Mouse (Mus musculus): ENCODE results near the gene Tbl1xr1. TPM values are rescaled to one million over a fixed set of nuclear protein-coding genes. Genes with fewer than 3 reads are reported as not detected.

The Tbl1xr1 gene
- total RNA-seq, 4 experiments from 2014 or later, result 75.9 to 90.5 (median 82.2) TPM

DNA sequence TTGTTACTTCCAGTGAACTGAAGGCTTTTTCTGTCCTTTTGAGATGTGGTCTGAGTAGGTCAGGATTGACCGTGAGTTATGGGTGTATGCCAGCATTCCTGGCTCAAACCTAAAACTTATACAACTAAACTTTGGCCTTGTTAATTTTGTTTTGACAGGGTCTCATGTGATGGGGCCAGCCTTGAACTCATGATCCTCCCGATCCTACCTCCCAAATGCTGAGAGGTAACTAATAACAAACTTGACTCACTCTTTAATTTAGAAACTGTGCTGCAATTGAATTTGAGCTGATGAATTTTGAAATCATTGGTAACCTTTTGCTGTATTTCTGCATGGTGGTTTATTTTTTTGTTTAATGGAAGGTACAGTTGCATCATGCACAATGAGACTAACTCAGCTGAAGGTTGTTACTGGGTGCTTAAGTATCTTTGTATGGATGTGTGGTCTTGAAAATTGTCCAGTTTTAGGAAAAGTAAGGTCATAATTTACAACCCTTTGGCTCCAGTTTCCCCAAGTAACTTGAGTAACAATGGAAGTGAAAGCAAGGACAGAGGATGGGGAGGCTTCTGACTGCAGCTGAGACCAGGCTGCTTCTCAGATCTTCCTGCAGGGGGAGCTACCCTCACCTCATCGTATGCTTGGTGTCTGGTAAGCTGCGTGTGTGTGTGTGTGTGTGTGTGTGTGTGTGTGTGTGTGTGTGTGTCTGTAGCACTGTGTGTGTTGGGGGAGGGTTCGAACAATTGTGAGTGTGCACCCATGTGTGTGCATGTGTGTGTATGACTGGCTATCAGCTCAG lies 66.6 kb downstream of the Tbl1xr1 start:
- DNase-seq, result no peak

DNA sequence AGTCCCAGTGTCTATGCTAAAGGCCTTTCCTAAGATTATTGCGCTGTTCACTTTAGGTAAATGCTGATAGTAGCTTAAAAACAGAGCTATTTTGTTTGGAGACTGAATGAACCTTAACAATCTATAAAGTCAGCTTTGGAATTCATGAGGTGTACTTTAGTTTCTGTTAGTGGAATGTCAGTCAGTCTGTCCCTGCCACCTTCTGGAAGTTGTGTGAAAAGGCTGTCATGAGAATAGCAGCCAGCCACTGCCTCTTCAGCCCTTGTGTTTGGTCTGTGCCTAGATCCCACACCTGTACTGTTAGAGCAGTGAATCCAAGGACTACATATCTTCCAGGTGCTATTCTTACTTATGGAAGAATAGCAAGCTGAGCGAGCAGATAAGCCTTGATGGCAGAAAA lies 67.8 kb downstream of the Tbl1xr1 start:
- no peak for DNase-seq

DNA sequence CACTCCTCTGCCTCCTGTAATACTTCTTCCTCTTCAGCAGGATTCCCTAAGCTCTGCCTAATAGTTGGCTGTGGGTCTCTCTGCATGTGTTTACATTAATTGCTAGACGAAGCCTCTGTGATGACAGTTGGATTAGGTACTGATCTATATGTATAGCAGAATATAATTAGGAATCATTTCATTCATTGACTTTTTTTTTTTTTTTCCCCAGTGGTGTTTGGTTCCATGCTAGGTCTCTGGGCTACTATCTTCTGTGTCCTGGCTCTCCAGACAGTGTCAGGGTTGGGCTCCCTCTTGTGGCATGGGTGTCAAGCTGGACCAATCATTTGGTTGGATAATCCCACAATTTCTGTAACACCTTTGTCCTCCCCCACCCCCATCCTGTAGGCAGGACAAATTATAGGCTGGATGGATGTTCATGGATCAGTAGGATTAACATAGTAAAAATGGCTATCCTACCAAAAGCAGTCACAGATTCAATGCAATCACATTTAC lies 71.0 kb downstream of the Tbl1xr1 start:
- no peak for DNase-seq

DNA sequence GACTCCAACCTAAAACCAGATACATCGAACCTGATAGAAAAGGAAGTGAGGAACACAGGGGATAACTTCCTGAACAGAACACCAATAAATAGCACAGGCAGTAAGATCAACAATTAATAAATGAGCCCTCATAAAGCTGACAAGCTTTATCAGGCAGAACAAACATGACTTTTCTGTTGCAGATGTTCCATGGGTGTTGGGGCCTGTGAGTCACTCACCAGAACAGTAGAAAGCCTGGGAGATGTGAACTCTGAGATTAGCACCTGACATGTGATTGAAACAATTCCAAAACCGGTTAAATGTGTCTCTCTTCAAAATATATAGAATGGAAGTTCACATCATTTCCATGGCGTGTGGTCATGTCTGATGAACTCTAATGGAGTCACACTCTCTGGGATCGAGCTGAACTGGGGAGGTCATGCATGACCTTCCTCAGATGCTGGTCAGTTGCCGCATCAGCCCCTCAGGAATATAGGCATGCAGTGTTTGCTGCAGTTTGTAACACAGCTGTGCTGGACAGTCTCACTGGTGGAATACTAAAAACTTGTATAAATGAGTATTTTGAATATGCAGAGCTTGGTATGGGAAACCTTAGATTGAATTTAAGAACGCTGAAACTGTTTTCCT lies 72.0 kb downstream of the Tbl1xr1 start:
- DNase-seq, result no peak

DNA sequence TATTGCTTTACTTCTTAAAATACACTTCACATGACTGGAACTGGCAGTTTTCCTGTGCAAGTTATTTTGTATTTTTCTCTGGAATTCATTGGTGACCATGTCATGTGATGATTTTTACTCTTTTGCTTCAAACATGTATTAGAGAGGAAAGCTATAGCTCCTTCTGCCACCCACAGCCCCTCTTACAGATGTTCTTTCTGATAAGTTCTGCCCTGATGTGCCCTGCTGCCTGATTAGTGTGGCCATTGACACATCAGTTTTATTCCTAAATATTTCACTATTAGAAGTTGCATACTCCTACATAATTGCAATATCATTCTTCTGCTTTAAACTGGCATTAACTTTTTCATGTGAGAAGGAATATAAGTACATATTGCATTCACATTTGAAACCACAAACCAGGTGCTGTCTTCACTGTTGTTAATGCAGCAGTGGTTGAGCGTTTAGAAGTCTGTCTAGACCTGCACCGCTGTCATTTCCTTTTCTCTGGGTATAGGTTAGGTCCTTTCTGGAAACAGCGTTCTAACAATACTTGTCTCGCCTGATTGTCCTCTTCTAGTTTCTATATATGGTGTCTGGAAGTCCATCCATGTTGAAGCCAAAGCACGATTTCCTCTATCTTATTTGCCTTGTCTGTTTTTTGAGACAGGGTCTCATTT lies 74.5 kb downstream of the Tbl1xr1 start:
- no peak for DNase-seq

DNA sequence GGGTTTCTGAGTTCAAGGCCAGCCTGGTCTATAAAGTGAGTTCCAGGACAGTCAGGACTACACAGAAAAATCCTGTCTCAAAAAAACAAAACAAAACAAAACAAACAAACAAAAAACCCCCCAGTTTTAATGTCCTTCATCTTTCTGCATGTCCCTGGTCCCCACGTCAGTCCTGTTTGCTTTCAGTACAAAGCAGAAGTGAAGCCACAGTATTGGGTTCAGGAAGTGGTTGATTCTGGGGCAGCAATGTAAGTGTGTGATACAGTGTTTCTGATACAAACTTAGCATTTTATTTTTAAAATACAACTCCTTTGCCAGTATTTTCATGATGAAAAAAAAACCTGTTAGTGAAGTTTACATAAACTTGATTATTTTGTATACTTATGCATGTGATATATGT lies 76.3 kb downstream of the Tbl1xr1 start:
- DNase-seq, result no peak

DNA sequence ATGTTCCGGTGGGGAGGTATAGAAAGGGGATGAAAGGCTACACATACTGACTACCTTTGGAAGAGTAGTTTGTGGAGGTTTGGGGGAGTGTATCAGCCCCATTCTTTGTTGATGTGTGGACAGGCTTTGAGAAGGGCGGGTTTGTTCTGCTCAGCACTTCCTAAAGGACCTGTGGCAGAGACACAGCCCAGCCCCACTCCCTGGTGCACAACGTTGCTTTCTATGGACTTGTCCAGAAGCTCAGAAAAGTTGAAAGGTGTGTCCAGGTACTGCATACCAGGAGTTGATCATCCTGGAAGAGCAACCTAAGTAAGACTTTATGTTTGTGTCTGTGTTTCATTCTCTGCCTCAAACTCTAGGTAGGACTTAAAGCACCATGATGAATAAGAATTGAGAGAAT lies 78.1 kb downstream of the Tbl1xr1 start:
- no peak for DNase-seq

DNA sequence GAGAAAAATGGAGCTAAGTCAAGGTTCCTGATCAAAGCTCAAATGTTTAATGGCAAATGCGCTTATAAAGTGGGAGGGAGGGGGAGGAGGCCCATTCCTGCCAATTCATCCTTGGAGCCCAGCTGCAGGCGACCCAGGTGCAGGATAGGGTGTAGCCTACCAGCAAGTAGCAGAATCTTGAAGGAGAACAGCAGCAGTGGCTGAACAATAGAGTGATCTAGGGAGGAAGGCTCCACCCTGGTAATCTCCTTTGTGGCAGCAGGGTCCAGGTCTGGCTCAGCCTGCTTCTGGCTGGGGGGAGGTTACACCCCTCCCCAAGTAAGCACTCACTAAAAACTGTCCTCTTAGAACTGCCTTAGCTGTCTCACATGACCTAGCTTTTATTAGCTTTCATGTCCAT lies 79.9 kb downstream of the Tbl1xr1 start:
- DNase-seq, result no peak

DNA sequence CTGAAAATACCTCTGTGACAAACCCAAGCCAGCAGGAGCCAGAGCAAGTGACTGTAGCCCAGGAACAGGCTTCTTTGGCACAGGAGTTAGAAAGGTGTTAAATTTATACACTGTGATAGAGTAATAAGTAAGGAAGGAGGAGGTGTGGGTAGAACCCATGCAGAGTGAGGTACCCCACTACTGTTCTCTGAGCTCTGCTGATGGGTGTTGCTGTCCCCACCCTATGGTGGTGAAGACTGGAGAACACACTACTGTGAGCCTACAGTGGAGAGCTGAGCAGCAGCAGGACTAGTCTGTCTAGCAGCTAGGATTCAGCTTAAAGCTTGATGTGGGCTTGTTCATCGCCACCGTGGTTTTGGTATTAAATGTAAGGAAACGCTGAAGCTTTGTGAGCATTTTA lies 86.5 kb downstream of the Tbl1xr1 start:
- DNase-seq, result no peak

DNA sequence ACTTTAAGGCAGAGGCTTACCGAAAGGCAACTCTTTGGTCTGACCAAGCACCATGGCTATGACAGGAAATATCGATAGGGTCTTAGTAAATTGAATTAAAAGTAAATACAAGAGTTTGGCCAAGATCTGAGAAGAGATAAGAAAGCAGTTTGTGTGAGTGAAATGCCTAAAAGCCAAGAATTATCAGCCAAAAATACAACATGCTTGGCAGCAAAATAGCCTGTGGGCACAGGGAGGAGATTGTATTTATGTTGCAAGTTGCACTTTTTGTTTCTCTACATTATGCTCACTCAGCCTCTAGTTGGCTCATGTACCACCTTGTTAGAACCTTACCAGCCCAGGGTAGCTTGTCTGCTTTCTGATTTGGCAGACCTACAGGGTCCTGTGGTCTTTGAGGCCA lies 91.4 kb downstream of the Tbl1xr1 start:
- DNase-seq, result no peak

DNA sequence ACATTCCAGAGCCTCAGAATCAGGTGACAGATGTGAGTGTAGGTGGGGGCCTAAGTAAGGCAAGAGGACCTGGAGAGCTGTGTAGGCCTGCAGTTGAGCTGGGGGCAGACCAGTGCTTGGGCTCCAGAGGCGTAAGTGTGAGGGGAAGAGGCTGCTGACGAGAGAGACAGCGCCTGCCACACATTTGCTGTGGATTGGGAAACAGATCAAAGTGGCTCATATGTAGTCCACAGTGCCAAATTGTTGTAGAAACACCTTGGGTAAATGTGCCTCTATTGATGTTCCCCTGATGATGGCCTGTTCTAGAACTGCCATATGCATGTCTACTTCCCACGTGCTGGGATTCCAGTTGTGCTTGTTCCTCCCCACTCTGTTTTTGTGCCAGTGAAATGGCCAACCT lies 92.0 kb downstream of the Tbl1xr1 start:
- no peak for DNase-seq

DNA sequence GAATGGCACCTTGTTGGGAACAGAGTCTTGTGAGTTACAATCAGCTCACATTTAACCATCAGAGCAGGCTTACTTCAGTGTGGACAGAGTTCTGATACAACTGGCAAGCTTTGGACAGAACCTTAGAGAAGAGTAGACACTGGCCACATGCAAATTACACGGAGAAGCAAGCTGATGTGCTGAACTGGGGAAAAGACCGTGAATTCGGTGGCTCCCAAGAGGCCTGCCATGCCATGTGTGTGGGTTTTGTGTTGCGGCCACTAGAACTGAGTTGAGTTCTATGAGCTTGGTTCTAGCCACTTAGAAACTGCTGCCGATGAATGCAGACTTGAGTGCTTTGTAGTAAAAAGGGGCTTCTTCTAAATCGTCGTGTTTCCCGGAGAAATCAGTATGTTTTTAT lies 95.1 kb downstream of the Tbl1xr1 start:
- no peak for DNase-seq

DNA sequence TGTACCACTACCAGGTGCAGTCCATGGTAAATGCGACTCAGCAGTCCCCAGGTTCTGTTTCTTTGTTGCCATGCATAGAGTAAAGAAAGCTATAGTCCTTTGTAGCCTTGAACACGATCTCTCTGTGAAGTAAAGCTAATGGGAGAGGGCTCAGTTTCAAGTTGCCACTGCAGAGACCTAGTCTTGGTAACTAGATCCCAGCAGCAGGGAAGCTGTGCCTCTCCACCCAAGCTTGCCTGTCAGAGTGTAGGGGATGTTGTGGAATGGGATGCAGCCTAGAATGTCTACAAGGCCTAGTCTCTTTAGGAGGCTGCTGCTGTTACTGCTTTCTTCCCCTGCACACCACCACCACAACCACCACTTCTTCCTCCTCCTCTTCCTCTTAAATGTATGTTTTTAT lies 96.0 kb downstream of the Tbl1xr1 start:
- DNase-seq, result no peak

DNA sequence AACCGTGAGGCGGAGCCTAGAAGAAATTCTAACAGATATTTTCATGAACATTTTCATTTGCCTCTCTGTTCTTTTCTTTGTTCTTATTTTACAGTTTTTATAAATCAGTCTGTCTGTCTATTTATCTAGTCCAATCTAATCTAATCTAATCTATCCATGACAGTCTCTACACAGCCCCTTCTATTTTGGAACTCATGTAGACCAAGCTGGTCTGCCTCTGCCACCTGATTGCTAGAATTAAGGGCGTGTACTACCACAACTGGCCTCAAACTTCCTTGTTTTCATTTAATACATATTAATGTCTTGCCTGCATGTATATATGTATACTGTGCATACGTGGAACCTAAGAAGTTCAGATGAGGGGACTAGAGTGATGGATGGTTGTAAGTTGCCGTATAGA lies 96.7 kb downstream of the Tbl1xr1 start:
- DNase-seq, result no peak

DNA sequence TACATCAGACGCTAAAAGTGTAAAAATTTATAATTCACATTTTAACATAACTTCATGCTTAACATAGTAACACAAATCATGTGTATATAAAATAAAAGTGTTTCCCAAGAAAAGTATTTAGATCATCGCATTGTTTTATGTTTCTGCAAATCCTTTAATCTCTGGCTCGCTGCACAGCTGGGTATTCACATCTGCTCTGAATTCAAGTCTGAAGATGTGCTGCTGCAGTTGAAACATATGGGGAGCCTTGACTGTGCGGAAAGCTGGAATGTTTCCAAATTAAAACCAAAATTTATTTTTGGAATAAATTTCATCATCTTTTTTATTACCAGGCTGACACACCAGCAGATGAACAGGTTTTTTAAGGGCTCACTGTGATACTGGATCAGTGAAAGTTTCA lies 97.8 kb downstream of the Tbl1xr1 start:
- DNase-seq, result no peak

DNA sequence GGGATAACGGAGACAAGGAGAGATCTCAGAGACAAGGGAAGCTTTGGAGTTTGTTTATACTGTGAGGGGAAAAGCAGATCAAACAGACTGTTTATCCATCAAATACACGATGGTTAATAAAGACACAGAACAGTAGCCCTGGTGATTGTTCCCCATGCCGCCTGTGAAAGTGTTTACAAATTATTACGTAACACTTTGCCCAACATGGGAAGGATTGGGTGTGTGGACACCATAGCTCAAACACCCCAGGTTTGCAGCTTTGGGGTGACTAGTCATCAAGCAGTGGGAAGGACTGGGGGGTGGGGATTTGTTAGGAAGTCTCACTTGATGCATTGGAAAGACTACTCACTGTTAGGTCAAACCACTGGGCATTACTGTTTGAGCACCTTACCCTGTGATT lies 103.6 kb downstream of the Tbl1xr1 start:
- no peak for DNase-seq

DNA sequence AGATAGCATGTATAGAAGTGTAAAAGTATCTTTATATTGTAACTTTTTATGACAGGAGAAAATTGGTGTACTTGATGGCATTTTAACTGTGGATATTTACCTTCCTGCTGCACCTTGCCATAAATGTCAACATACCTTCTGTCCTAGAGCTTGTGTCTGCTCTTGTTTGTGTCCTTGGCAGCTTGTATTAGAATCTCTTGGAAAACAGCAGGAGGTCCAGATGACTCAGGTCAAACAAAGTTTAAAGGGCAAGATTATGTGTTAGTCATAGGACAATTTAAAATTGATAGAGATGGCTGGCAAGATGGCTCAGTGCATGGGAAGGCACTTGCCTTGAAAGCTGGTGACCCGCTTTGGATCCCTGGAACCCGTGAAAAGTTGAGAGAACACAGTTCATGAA lies 104.6 kb downstream of the Tbl1xr1 start:
- DNase-seq, result no peak

DNA sequence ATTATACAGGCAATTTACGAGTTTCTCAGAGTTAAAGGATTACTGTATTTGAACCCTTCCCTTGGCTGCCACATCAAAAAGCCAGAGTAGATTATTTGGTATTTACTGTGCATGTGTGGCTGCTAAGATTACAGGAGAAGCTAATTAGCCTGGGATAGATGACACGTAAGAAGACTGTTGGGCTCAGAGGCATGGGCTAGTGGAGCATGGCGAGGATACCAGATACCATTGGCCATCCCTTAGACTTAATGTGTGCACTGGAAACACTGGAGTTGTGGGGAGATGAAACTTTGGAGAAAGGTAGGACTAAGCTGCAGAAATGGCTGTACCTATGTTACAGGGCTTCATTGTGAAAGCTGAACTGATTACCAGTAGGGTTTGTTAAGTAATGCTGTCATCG lies 108.8 kb downstream of the Tbl1xr1 start:
- no peak for DNase-seq

DNA sequence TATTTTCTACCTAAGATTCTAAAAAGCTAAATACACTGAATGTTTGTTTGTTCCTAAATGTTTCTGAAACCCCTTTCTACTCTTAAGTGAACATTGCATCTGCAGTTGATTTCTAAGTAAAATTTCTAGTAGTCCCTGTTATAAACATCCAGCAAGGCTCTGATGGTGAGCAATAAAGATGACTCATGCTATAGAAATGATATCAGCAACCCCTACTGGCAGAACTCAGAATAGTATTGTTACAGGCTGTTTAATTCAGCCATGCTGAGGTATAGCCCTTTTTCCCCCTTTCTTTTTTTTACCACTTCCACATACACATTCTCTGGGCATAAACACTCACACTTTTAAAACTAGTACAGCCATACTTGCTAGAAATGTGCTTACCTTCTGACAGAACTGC lies 114.0 kb downstream of the Tbl1xr1 start:
- DNase-seq, result no peak

DNA sequence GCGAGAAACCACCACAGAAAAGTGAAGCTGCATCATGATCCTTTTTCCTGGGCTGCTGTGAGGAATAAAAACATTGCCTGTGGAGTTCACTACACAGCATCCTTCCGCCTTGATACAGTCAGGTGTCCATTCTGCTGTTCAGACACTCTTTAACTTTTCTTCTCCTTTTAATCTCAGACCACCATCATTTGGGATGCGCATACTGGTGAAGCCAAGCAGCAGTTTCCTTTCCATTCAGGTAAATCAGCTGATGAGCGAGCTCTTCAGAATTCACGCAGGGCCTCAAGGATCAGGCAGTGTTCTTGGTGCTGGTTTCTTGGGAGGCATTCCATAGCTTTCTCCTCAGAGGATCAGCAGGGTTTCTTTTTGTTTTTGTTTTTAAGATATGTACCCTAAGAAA lies 116.5 kb downstream of the Tbl1xr1 start:
- DNase-seq, result no peak

DNA sequence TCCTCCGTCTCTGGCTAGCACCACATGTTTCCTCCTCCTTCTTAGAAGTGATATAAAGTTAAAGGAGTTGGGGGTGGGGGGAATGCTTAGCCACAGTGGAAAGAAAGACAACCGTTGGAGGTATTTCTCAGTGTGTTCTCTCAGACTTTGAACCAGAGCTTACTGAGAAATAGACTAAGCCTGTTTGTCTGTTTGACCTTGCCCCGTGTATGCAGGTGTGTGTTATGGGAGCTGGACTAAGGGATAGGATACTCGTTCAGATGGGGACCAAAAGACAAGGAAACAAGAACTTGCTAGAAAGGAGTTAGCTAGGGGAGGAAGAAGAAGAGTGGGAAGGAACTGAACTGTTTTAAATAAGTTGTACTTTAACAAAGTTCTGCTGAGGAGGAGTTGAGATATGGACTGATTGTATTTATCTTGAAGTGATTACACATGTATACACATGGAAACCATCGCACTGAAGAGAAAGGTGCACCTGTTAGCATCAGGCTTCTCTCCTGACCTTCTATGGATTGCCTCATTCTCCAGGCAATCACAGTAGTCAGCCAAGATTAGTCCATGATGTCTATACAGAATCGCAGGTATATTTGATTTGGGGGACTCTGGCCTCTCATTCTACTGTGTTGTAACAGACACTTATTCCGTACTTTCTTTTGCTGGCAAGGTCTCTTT lies 117.9 kb downstream of the Tbl1xr1 start:
- no peak for DNase-seq

DNA sequence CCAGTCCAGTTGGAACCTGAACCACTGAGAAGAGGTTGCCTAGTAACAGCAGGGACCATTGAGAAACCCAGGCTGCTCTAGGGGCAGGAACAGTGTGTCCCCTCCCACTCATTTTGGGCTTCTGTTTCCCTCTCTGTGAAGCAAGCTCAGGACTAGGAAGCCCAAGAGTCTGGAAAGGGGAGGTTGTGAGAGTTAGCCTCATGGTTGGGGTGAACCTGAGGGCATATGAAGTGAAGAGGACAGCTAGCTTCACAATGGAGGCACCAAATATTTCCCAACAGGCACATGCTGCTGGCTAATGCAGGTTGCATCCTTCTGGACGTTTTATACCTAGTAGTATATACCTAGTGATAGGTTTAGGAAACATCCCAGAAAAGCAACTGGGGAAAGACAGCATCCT lies 122.3 kb downstream of the Tbl1xr1 start:
- DNase-seq, result no peak

DNA sequence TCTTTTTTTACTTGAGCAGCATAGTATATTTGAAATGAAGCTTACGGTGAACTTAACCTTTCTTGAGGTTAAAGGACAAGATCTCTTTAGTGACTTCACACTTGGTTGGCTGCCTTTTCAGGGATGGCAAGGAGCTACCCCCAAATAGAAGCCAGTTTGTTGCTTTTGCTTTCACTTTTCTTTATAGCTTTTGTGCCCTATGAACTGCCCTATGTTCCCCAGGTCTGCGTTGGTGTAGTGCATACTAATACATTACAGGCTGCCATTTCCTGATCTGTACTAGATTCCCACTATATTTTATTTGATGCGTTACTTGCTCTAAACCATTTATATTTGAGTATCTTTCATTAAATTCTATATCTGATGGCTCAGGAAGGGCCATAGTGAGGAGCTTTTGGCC lies 127.7 kb downstream of the Tbl1xr1 start:
- no peak for DNase-seq
